Mouse (Mus musculus): ENCODE data around the gene Tmem229b. TPM values are rescaled to one million over a fixed set of nuclear protein-coding genes. Genes with fewer than 3 reads are reported as not detected.

The Tmem229b gene
- polyA plus RNA-seq (2015; fragmentation: Nextera tagmentation; extraction: Ambion mirVana) = 7.5 and 7.7 TPM in 2 replicates

GRCm38 (mm10) chr12:79007126-79007753, at the start of gene Tmem229b:
Tmem229b (minus strand) TSS chr12:79007627.

DNA sequence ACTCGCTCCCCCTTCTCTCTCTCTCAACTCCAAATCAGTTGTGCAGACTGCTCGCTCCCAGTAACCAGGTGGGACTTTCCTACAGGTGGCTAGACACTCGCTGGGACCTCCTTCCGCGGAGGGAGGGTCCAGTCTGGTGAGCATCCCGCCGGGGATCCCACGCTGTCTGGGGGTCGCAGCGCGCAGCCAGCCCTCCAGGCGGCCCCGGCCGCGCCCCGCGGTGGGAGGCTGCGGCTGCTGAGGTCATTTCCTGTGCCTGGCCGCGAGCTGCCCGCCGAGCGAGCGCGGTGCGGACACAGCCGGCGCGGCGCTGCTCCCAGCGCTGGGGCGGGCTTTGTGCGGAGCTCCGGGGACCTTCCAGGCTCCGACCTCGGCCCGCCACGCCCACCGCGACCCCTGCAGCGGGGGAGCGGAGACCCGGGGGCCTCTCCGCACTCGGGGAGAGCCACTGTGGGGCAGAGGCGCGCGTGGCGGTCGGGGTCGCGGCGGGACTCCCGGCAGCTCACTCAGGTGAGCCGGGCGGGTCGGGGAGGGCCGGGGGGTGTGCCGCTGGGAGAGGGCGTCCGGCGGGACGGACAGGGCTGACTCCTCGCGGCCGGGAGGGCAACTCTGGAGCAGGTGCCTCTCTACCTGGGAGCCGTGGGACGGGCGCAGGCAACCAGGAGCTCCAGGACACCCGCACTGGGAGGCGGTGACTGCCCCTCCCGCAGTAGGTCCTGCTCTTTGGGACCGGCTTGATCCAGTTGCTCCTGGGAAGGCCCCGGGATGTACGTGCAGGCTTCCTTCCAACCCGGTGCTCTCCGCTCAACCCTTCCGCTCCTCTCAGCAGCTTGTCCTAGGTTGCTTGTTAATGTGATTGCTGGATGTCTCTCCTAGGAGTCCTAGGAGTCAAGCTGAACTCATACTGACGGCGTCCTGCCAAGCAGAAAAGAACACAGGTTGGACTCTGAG, 21.8 kb upstream of the Tmem229b start, which contains the start of gene Plekhh1:
TSS of gene Plekhh1 (plus strand) at position 253 of the 951 bp plus-strand sequence.

Other genes with a start within 250 kb of the Tmem229b start
- gene Atp6v1d, start 146.0 kb downstream of the Tmem229b start, polyA plus RNA-seq (2015; fragmentation: Nextera tagmentation; extraction: Ambion mirVana) = 71.0 and 81.4 TPM in 2 replicates
- gene Eif2s1, start 145.8 kb downstream of the Tmem229b start, polyA plus RNA-seq (2015; fragmentation: Nextera tagmentation; extraction: Ambion mirVana) = 98.9 and 133 TPM in 2 replicates
- gene Plek2, start 100.7 kb downstream of the Tmem229b start, polyA plus RNA-seq (2015; fragmentation: Nextera tagmentation; extraction: Ambion mirVana) = 1.2 and 2.0 TPM in 2 replicates
- gene Plekhh1, start 21.5 kb upstream of the Tmem229b start, polyA plus RNA-seq (2015; fragmentation: Nextera tagmentation; extraction: Ambion mirVana) = 0.79 and 0.93 TPM in 2 replicates
- 16.9 and 17.6 TPM in 2 replicates for gene Pigh, start 82.0 kb upstream of the Tmem229b start, polyA plus RNA-seq (2015; fragmentation: Nextera tagmentation; extraction: Ambion mirVana)
- gene Arg2, start 123.2 kb upstream of the Tmem229b start, polyA plus RNA-seq (2015; fragmentation: Nextera tagmentation; extraction: Ambion mirVana) = 0.65 and 1.4 TPM in 2 replicates
- gene Vti1b, start 165.0 kb upstream of the Tmem229b start, polyA plus RNA-seq (2015; fragmentation: Nextera tagmentation; extraction: Ambion mirVana) = 114 and 152 TPM in 2 replicates
- gene Rdh11, start 184.7 kb upstream of the Tmem229b start, polyA plus RNA-seq (2015; fragmentation: Nextera tagmentation; extraction: Ambion mirVana) = 16.7 and 19.3 TPM in 2 replicates
- 0.95 and 1.6 TPM in 2 replicates for gene Rdh12, start 201.3 kb upstream of the Tmem229b start, polyA plus RNA-seq (2015; fragmentation: Nextera tagmentation; extraction: Ambion mirVana)

Data from adrenal gland, postnatal 0 days (tissue).